Mouse (Mus musculus): ENCODE data around the gene Bid. TPM values are rescaled to one million over a fixed set of nuclear protein-coding genes. Genes with fewer than 3 reads are reported as not detected.

Gene Bid
- polyA plus RNA-seq, 1 experiment from 2014 or later = 72.6 TPM

Other genes starting within 250 kb of the Bid start
- 0.06 TPM in 1 of 2 replicates, not detected in the other for gene Slc25a18, start 143.3 kb downstream of the Bid start, polyA plus RNA-seq (2015; fragmentation: Nextera tagmentation; extraction: Ambion mirVana)
- gene Atp6v1e1, start 94.1 kb downstream of the Bid start, polyA plus RNA-seq (2015; fragmentation: Nextera tagmentation; extraction: Ambion mirVana) = 158 and 165 TPM in 2 replicates
- gene Bcl2l13, start 80.6 kb downstream of the Bid start, polyA plus RNA-seq (2015; fragmentation: Nextera tagmentation; extraction: Ambion mirVana) = 23.2 and 25.8 TPM in 2 replicates
- 12.8 and 15.3 TPM in 2 replicates for gene Mical3, start 214.1 kb upstream of the Bid start, polyA plus RNA-seq (2015; fragmentation: Nextera tagmentation; extraction: Ambion mirVana)

Measured in thymus, postnatal 0 days (tissue).